Mouse (Mus musculus) left cerebral cortex, adult 2 months (tissue): Measurements from ENCODE around the gene Osbp. TPM values are rescaled to one million over a fixed set of nuclear protein-coding genes. Genes with fewer than 3 reads are reported as not detected.
"Not testable (repeated sequence)": the region's sequence is repeated elsewhere in the genome, so short reads cannot be mapped to it uniquely, and the experiment has no call there.

Experiments
- DNase-seq, 2 experiments: peaks; one replicate each; pipeline ENCODE4 v3.0.0; 2021 to 2022; ENCODE audit warnings: low spot score in 2 of 2, mixed read lengths in 1 of 2; ENCODE audit errors: extremely low spot score in 1 of 2
- H3K27ac ChIP-seq: fragments of 200-600 bp; 2 replicates; pipeline ENCODE4 v1.8.1; 2022
- H3K4me3 ChIP-seq: fragments of 200-600 bp; 2 replicates; pipeline ENCODE4 v1.8.1; 2022
- CTCF ChIP-seq: fragments of 200-600 bp; IDR thresholded peaks from 2 replicates; pipeline ENCODE4 v1.8.1; 2022; ENCODE audit warnings: antibody characterized with exemption, mild to moderate bottlenecking, moderate library complexity
- intact Hi-C: fragments of 180-260 bp; cut with DNase I; formaldehyde crosslinking; loops from one replicate; pipeline ENCODE4 v1.15.1; 2025
- long read RNA-seq, 2 experiments: library from polyadenylated mRNA; stranded (forward); transcript quantifications; one replicate each; pipeline ENCODE4 v2.0.0; 2021; ENCODE audit warnings: borderline mapping rate in 2 of 2
- total RNA-seq, 2 experiments: library from RNA; stranded (reverse); gene quantifications; 2 replicates each; pipeline ENCODE4 v1.2.3; 2021

The Osbp gene
- 10 to 100 TPM; 55.6 to 57.0 TPM for total RNA-seq
- long read RNA-seq, experiment 1, full-length matches to known transcripts = 75 of 88 reads
- long read RNA-seq, experiment 1, partial matches to known transcripts = 5 of 88 reads
- long read RNA-seq, experiment 1, other reads (novel, unspliced or antisense) = 8 of 88 reads
- long read RNA-seq, experiment 2, full-length matches to known transcripts = 60 of 70 reads
- long read RNA-seq, experiment 2, partial matches to known transcripts = 4 of 70 reads
- long read RNA-seq, experiment 2, other reads (novel, unspliced or antisense) = 6 of 70 reads

DNA sequence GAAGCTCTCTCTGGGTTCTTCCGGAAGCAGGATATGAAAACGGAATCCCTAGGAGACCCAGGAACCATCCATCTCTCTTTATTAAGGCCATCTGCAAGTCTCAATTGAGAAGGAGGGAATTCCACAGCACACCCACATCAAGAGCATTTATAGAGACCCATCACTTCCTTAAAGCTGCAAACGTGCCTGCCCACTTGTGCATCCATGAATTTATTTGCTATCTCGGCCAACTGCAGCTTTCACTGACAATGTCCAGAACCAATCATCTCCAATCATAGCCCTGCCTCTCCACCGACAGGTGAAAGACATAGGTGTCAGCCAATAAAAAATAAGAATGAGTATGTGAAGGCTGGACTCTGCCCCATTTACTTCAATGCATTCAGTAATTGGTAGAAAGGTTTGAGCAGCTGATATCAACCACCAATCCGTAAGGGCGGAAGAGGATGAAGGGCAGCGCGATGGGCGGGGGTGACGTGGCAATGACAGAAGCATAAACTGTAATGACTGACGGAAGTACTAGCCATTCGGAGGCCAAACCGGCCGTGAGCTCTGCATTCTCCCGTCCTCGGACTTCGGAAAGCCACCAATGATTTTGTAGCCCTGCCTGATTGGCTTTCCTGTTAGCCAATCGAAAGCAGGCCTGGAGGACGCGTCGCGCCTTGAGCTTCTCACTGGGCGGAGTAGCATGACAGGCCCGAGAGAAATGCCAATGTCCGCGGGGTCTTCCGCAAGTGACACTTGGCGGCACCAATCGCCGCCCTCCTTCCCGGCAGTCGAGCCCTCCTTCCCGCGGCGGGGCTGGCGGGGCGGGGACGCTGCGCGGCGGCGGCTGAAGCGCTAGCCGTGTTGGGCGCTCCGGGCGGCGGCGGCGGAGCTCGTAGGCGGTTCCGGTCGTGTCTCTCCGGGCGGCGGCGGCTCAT is at the start of gene Osbp:
Gene Osbp, plus strand, starts transcription at position 919 of the 920 bp plus-strand sequence.
- intact Hi-C loops = loop anchor here (2.0 to 10.0 kb wide), 3 partner anchors 42 to 190 kb away; partner anchors contain the start of genes Mrpl16 and Patl1
- peak; percentile 99 to 100 for DNase-seq

DNA sequence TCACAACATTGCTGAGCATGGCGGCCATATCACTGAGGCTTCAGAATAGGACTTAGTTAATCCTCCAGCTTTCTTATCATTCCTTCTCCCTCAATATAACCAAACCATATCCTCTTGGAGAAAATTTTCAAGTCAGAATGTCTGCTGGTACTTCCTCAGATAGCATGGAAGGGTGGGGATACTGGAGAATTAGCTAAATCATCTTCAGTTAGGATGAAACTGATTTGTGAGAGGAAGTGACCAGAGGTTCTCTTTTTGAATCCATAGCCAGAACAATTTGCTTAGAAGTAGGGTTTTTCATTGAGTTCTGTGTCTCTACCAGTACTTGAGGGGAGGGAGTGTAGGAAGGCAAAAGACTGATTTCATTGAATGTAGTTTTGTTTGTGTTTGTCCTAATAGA is 43.7 kb upstream of the Osbp start:
- TF ChIP-seq CTCF = no peak
- intact Hi-C loops = loop anchor here (5.0 kb wide), 1 partner anchor 1300 kb away; no protein-coding TSS in a partner anchor
- no peak for DNase-seq
- no peak overlapping the region for H3K27ac ChIP-seq
- H3K4me3 ChIP-seq = no peak overlapping the region

More for the DNA sequence above, at the start of gene Osbp:
- no peak; the same call in 1 of the 2 replicates for TF ChIP-seq CTCF
- Histone ChIP-seq H3K4me3 (peak within 1 kb of the TSS; percentile 83), H3K27ac (peak within 1 kb of the TSS; percentile 90)

DNA sequence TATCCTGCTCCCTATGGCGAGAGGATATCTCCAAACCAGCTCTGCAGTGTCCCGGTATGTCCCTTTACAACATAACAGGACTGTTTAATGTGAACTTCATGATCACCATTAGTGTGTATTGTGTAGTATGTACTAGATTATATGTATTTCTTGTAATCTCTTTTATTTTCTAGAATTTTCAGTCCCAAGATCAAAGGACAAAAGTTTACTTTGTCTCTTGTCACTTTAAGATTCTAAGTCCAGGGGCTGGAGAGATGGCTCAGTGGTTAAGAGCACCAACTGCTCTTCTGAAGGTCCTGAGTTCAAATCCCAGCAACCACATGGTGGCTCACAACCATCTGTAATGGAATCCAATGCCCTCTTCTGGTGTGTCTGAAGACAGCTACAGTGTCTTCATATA is 43.2 kb upstream of the Osbp start:
- H3K4me3 ChIP-seq, H3K27ac ChIP-seq, DNase-seq: not testable (repeated sequence)
- intact Hi-C loops = loop anchor here (5.0 kb wide), 1 partner anchor 1300 kb away; no protein-coding TSS in a partner anchor

DNA sequence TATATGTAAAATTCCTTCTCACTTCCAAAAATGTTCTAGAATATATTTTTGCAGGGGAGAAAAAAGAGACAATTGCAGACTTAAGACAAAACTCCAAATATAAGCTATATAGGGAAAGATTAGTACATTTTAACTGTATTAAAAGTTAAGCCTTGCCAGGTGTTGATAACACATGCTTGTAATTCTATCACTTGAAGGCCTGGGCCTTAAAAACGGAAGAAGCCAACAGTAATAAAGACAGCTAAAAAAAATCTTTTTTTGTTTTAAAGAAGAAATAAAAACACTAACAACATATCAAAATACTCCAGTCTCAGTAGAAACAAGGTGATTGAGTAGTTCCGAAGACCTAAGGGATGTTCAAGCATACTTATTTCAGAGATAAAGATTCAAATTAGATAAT is 39.4 kb upstream of the Osbp start:
- DNase-seq = no peak
- Histone ChIP-seq H3K4me3 (no peak overlapping the region), H3K27ac (no peak overlapping the region)
- no peak for TF ChIP-seq CTCF
- intact Hi-C loops = no loop called here

DNA sequence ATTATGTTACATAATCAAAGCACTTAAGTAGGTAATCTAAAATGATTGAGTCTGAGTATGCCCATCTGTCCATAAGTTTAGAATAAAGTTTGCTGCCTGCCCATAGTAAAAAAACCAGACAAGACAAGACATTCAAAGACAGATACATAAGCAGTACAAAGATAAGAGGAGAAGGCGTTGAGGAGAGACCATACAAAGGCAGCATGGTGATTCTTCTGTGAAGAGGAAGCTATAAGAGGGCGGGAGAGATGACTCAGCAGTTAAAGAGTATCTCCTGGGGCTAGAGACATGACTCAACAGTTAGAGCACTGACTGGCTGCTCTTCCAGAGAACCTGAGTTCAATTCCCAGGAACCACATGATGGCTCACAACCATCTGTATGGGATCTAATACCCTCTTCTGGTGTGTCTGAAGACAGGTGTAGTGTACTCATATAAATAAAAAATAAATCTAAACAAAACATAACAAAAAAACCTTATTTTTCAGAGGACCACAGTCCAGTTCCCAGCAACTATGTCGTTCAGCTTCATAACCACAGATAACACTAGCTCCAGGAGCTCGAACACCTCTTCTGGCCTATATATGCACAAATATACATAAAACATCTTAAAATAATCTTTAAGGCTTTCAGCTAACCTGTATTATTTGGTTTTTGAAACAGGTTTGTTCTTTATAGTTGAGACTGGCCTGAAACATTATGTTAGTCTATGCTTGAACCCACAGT is 37.6 kb upstream of the Osbp start:
- DNase-seq = no peak
- Histone ChIP-seq H3K4me3 (no peak overlapping the region), H3K27ac (no peak overlapping the region)
- intact Hi-C loops = loop anchor here (2.0 kb wide), 1 partner anchor 17 kb away; no protein-coding TSS in a partner anchor
- TF ChIP-seq CTCF = no peak

DNA sequence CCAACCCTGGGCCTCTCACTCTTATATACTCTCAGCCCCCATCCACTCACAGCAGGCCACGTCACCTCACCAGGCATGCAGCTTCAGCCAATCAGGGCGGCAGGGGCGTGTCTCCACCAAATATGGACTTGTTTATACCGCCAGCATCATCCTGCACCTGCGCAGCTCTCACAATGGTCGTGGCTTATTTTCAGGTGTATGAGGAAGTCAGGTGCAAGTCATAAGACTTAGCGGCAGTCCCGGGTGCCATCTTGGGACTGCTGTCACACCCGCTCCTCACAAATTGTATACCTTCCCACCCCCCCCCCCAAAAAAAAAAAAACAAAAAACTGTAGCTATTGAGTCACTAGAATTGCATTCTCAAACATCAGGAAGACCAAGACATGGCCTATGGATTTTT is 19.3 kb upstream of the Osbp start:
- intact Hi-C loops, H3K27ac ChIP-seq, H3K4me3 ChIP-seq, DNase-seq: not testable (repeated sequence)

DNA sequence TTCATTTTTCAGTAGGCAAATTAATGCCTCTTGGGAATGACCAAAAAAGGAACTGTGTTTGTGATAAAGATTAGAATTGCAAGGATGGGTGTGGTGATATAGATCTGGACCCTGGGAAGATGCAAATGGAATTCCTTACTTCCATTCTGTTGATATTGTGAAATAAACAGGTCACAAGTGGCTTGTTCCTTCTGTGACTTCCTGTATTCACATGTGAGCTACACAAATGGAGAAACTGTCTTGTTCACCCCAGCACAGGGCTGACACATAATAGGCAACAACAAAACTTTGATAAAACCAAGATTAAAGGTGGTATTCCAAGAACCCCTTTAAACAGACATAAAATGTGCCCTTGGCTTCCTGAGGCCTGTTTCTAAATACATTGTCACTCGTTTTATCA is 15.9 kb upstream of the Osbp start:
- H3K4me3 ChIP-seq = no peak overlapping the region
- intact Hi-C loops = no loop called here
- no peak for DNase-seq
- H3K27ac ChIP-seq = no peak overlapping the region
- no peak for TF ChIP-seq CTCF

GRCm38 (mm10) chr19:11950747-11951146 is 15.0 kb upstream of the Osbp start:
- no peak for DNase-seq
- Histone ChIP-seq H3K27ac (no peak overlapping the region), H3K4me3 (no peak overlapping the region)
- intact Hi-C loops = no loop called here
- TF ChIP-seq CTCF = no peak

- no peak overlapping the region for H3K27ac ChIP-seq
- intact Hi-C loops = no loop called here
- no peak overlapping the region for H3K4me3 ChIP-seq
- DNase-seq = no peak
- no peak; the same call in 1 of the 2 replicates for TF ChIP-seq CTCF
Measured at GRCm38 (mm10) chr19:11954206-11954605, 11.5 kb upstream of the Osbp start.

DNA sequence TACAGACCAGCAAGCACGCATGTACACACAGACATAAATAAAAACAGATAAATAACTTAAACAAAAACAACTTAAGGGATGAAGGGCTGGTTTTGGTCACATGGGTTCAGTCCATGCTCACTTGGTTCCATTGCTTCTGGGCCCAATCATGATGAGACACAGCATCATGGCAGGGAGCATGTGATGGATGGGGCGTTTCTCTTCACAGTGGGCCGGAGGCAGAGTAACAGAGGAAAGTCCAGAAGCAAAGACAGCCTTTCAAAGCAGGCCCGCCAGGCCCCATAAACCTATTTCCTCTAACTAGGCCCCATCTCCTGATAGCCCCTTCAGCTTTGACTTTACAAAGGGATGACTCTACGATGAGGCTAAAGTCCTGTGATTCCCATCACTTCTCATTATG is 9.1 kb upstream of the Osbp start:
- Histone ChIP-seq H3K4me3 (no peak overlapping the region), H3K27ac (no peak overlapping the region)
- intact Hi-C loops = no loop called here
- TF ChIP-seq CTCF = no peak
- DNase-seq = no peak

GRCm38 (mm10) chr19:11957396-11957795 is 8.3 kb upstream of the Osbp start:
- no peak overlapping the region for H3K4me3 ChIP-seq
- intact Hi-C loops = no loop called here
- TF ChIP-seq CTCF = no peak
- no peak overlapping the region for H3K27ac ChIP-seq
- no peak for DNase-seq
